Mouse (Mus musculus) MEL (cell line): ENCODE measurements around the gene Cd8a. TPM values are rescaled to one million over a fixed set of nuclear protein-coding genes. Genes with fewer than 3 reads are reported as not detected.

Source experiments
- DNase-seq: peaks from one replicate; pipeline ENCODE4 v3.0.0; 2011; ENCODE audit warnings: low read depth, low spot score
- H3K27ac ChIP-seq: 2 replicates; pipeline ENCODE4 v1.5.1; 2012; ENCODE audit warnings: low read depth, mild to moderate bottlenecking, control low read depth, low read length, moderate library complexity; ENCODE audit not compliant: control insufficient read depth
- H3K27me3 ChIP-seq, 2 experiments: fragments of 150-350 bp in 1 of 2; sonication (generic) in 1 of 2; 2 replicates each; pipeline ENCODE4 v1.6.1; 2012; ENCODE audit warnings: low read length in 2 of 2, mild to moderate bottlenecking in 2 of 2, improper control_type of control experiment in 1 of 2, moderate library complexity in 1 of 2; ENCODE audit not compliant: insufficient read depth in 2 of 2, control insufficient read depth in 1 of 2
- H3K36me3 ChIP-seq, 2 experiments: 2 replicates each; pipeline ENCODE4 v1.6.1; 2012 to 2014; ENCODE audit warnings: low read length in 2 of 2, improper control_type of control experiment in 1 of 2, inconsistent platforms in 1 of 2, mild to moderate bottlenecking in 1 of 2; ENCODE audit not compliant: insufficient read depth in 2 of 2, control insufficient read depth in 1 of 2
- H3K4me1 ChIP-seq, 2 experiments: fragments of 150-350 bp in 1 of 2; sonication (generic) in 1 of 2; 2 replicates each; pipeline ENCODE4 v1.6.1; 2012; ENCODE audit warnings: low read length in 2 of 2, improper control_type of control experiment in 1 of 2, mild to moderate bottlenecking in 1 of 2; ENCODE audit not compliant: insufficient read depth in 2 of 2, control insufficient read depth in 1 of 2
- H3K4me3 ChIP-seq, 2 experiments: fragments of 150-350 bp in 1 of 2; sonication (generic) in 1 of 2; 2 replicates each; pipeline ENCODE4 v1.5.1; 2012; ENCODE audit warnings: low read depth in 2 of 2, low read length in 2 of 2, mild to moderate bottlenecking in 2 of 2, moderate library complexity in 2 of 2, control low read depth in 1 of 2, improper control_type of control experiment in 1 of 2; ENCODE audit not compliant: control insufficient read depth in 1 of 2, insufficient read depth in 1 of 2
- H3K79me2 ChIP-seq: 2 replicates; pipeline ENCODE4 v1.6.1; 2012; ENCODE audit warnings: mild to moderate bottlenecking, low read length, moderate library complexity; ENCODE audit not compliant: control insufficient read depth, poor library complexity, insufficient read depth
- H3K9ac ChIP-seq: 2 replicates; pipeline ENCODE4 v1.6.1; 2012; ENCODE audit warnings: low read depth, mild to moderate bottlenecking, control low read depth, low read length, moderate library complexity; ENCODE audit not compliant: control insufficient read depth, poor library complexity, severe bottlenecking
- H3K9me3 ChIP-seq: fragments of 150-350 bp; sonication (generic); replicated peaks from 2 replicates; pipeline ENCODE4 v1.6.1; 2012; ENCODE audit warnings: mild to moderate bottlenecking, low read length, improper control_type of control experiment, moderate library complexity; ENCODE audit not compliant: insufficient read depth
- BHLHE40 ChIP-seq: IDR thresholded peaks from 2 replicates; pipeline ENCODE4 v1.6.1; 2012; ENCODE audit warnings: low read depth, mild to moderate bottlenecking, inconsistent platforms, low read length, improper control_type of control experiment, borderline replicate concordance
- CHD1 ChIP-seq: IDR thresholded peaks from 2 replicates; pipeline ENCODE4 v1.6.1; 2012; ENCODE audit warnings: low read depth, mild to moderate bottlenecking, inconsistent platforms, low read length, improper control_type of control experiment
- CTCF ChIP-seq, 3 experiments: IDR thresholded peaks in 2 of 3; conservative IDR thresholded peaks in 1 of 3; 2 replicates each; pipeline ENCODE4 v1.5.1; 2011 to 2012; ENCODE audit warnings: low read length in 3 of 3, low read depth in 2 of 3, mild to moderate bottlenecking in 2 of 3, improper control_type of control experiment in 1 of 3, inconsistent platforms in 1 of 3, mixed read lengths in 1 of 3, moderate library complexity in 1 of 3; ENCODE audit not compliant: control insufficient read depth in 1 of 3, insufficient read depth in 1 of 3, poor library complexity in 1 of 3, severe bottlenecking in 1 of 3
- E2F4 ChIP-seq: IDR thresholded peaks from 2 replicates; pipeline ENCODE4 v1.6.1; 2011; ENCODE audit warnings: low read depth, low read length, improper control_type of control experiment, borderline replicate concordance
- GATA1 ChIP-seq: IDR thresholded peaks from 2 replicates; pipeline ENCODE4 v1.6.1; 2011; ENCODE audit warnings: low read depth, low read length, improper control_type of control experiment
- KAT2A ChIP-seq: conservative IDR thresholded peaks from 2 replicates; pipeline ENCODE4 v1.6.1; 2012; ENCODE audit warnings: low read depth, low read length, improper control_type of control experiment, inconsistent platforms
- MAFK ChIP-seq: IDR thresholded peaks from 2 replicates; pipeline ENCODE4 v1.6.1; 2011; ENCODE audit warnings: low read depth, mild to moderate bottlenecking, low read length, improper control_type of control experiment, borderline replicate concordance
- MXI1 ChIP-seq: IDR thresholded peaks from 2 replicates; pipeline ENCODE4 v1.6.1; 2011; ENCODE audit warnings: mild to moderate bottlenecking, low read depth, low read length, improper control_type of control experiment
- MYB ChIP-seq: IDR thresholded peaks from 2 replicates; pipeline ENCODE4 v1.6.1; 2011; ENCODE audit warnings: mild to moderate bottlenecking, low read depth, low read length, improper control_type of control experiment
- NELFE ChIP-seq: IDR thresholded peaks from 2 replicates; pipeline ENCODE4 v1.6.1; 2011; ENCODE audit warnings: low read depth, low read length, improper control_type of control experiment
- POLR2AphosphoS2 ChIP-seq: IDR thresholded peaks from 2 replicates; pipeline ENCODE4 v1.6.1; 2011; ENCODE audit warnings: low read length, improper control_type of control experiment
- SIN3A ChIP-seq: IDR thresholded peaks from 2 replicates; pipeline ENCODE4 v1.6.1; 2012; ENCODE audit warnings: low read length, improper control_type of control experiment, inconsistent platforms
- TAL1 ChIP-seq: IDR thresholded peaks from 2 replicates; pipeline ENCODE4 v1.6.1; 2012; ENCODE audit warnings: mild to moderate bottlenecking, inconsistent platforms, low read length, moderate library complexity, mixed read lengths
- TCF12 ChIP-seq: IDR thresholded peaks from 2 replicates; pipeline ENCODE4 v1.6.1; 2014; ENCODE audit warnings: low read depth, mild to moderate bottlenecking, inconsistent platforms, low read length, improper control_type of control experiment, moderate library complexity
- UBTF ChIP-seq: IDR thresholded peaks from 2 replicates; pipeline ENCODE4 v1.6.1; 2012; ENCODE audit warnings: low read depth, mild to moderate bottlenecking, inconsistent platforms, low read length, improper control_type of control experiment, moderate library complexity, borderline replicate concordance; ENCODE audit not compliant: insufficient read depth
- ZMIZ1 ChIP-seq: IDR thresholded peaks from 2 replicates; pipeline ENCODE4 v1.6.1; 2012; ENCODE audit warnings: low read depth, mild to moderate bottlenecking, inconsistent platforms, low read length, improper control_type of control experiment, moderate library complexity
- ZNF384 ChIP-seq: IDR thresholded peaks from 2 replicates; pipeline ENCODE4 v1.6.1; 2012; ENCODE audit warnings: low read depth, mild to moderate bottlenecking, inconsistent platforms, low read length, improper control_type of control experiment
- polyA plus RNA-seq, 2 experiments: library from polyadenylated mRNA; stranded (reverse) in 1 of 2; unstranded in 1 of 2; fragments of >175 nt in 1 of 2; fragments of >200 nt in 1 of 2; gene quantifications; 2 replicates each; pipeline versions ENCODE4 v1.2.1 to v1.2.4; 2012; ENCODE audit warnings: low replicate concordance in 2 of 2, low read depth in 1 of 2; ENCODE audit not compliant: insufficient read length in 2 of 2, insufficient read depth in 1 of 2, missing spikeins in 1 of 2
- total RNA-seq: library from RNA; depleted of rRNA; stranded (reverse); fragments of 300-350 nt; gene quantifications from 2 replicates; pipeline ENCODE4 v1.2.3, GENCODE M21; 2012

Cd8a gene
- total and polyA plus RNA-seq, 3 experiments: not detected

- Histone ChIP-seq H3K79me2 (no peaks in the 10 kb centered on the region), H3K9me3 (no peaks in the 10 kb centered on the region), H3K4me3 (no peak overlapping the region), H3K4me1 (no peaks in the 10 kb centered on the region), H3K36me3 (peaks cover 0 to 1% of the 10 kb centered on the region in 2 experiments; a peak in 1 of 4 replicates), H3K27me3 (no peaks in the 10 kb centered on the region), H3K27ac (no peak overlapping the region), H3K9ac (no peak overlapping the region)
- DNase-seq: no peak
- TF ChIP-seq GATA1 (no peak), UBTF (no peak), ZNF384 (no peak), KAT2A (no peak), MXI1 (no peak), TAL1 (no peak), NELFE (no peak), POLR2AphosphoS2 (no peak), SIN3A (no peak), TCF12 (no peak), MAFK (no peak), MYB (no peak)
These were observed 22.8 kb downstream of the Cd8a start for GRCm38 (mm10) chr6:71396016-71396415.

DNA sequence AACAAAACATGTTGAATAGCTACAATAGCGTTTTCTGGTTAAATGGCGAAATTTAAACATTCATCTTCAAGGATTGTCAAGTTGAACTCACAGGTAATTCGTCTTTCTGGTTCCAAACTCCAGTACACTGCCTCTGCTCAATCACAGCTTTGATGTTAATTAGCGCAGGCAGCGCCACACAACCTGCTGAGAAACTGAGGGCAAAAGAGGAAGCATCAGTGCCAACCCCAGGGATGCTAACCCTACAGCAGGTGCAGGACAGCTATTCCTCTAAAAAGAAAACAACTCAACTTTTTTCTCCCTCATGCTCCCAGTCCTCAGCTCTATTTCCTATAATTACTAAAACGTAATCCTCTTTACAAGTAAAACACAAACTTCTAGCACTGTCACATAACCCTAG, 23.5 kb downstream of the Cd8a start:
- Histone ChIP-seq H3K9me3 (no peaks in the 10 kb centered on the region), H3K4me3 (no peak overlapping the region), H3K27me3 (no peaks in the 10 kb centered on the region), H3K27ac (no peak overlapping the region), H3K4me1 (no peaks in the 10 kb centered on the region), H3K79me2 (no peaks in the 10 kb centered on the region), H3K36me3 (peaks cover 0 to 1% of the 10 kb centered on the region in 2 experiments; a peak in 1 of 4 replicates), H3K9ac (no peak overlapping the region)
- TF ChIP-seq CHD1 (no peak), MYB (no peak), BHLHE40 (no peak), UBTF (no peak), E2F4 (no peak), TCF12 (no peak), CTCF (IDR thresholded peaks at IDR 0.05 in 2 of 3, conservative IDR thresholded peaks at IDR 0.05 in 1 of 3; ENCODE audit: control insufficient read depth in 1 of 3, insufficient read depth in 1 of 3, low read depth in 2 of 3, low read length in 3 of 3, poor library complexity in 1 of 3, severe bottlenecking in 1 of 3) (no peak), ZMIZ1 (no peak), SIN3A (no peak)
- no peak for DNase-seq
